In the genomic region with DNA sequence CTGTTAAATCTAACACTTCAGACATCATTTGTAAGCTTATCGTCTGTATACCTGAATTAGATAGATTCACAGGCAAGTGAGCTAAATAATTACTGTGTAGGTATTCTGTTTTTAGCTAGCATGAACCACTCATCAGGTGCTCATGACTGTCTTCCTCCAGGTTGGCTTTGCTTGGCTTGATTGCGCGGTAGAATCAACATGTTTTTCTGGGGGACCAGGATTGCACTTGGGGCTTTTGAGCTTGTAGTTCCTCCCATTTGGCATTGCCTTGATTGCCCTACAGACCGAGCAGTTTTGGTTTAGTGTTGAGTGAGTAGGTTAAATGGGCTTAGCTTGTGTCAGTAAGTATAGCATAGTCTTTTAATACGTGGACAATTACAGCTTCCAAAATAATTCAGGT, we compare ENCODE assay signal across 40 mouse cellular contexts. TPM values are rescaled to one million over a fixed set of nuclear protein-coding genes. Genes with fewer than 3 reads are reported as not detected.
A peak's percentile ranks its signal among the peaks of the same experiment; 100 is the strongest.
DNase-seq lines count a peak whose midpoint lies in the region; ATAC-seq and TF ChIP-seq lines count a peak whose summit lies in the region.
"Had no signal": no experiment of that assay in that cellular context is flagged by ENCODE, and none has a peak within 500 bp of the region (broad histone marks: within the 10 kb centered on the region; RNA-seq: fewer than 3 reads in every experiment).

No protein-coding gene starts in this region.

- no peak overlapping the region for H3K4me3 ChIP-seq in heart, embryonic 13.5 days
- H3K4me3 ChIP-seq in bone marrow macrophage, adult 2 months (ENCODE audit: insufficient read depth, low read length): peak overlapping the region; percentile 9; the same call in 1 of the 2 replicates
- peak overlapping the region; percentile 90 for H3K4me3 ChIP-seq in intestine, embryonic 16.5 days (ENCODE audit: low read length)
- peak overlapping the region in 1 of 2 experiments; percentile 21; a peak in 2 of 4 replicates for H3K4me3 ChIP-seq in liver, embryonic 14.5 days (ENCODE audit: insufficient read depth in 1 of 2, low read depth in 2 of 2, low read length in 2 of 2)
- no peak overlapping the region for H3K4me3 ChIP-seq in forebrain, embryonic 16.5 days (replicated peaks; ENCODE audit: low read length)
- H3K4me3 ChIP-seq: embryonic facial prominence, embryonic 12.5 days; heart, adult 2 months; hindbrain, embryonic 13.5 days; limb, embryonic 13.5 days; midbrain, embryonic 13.5 days had no signal

- no peak overlapping the region for H3K27ac ChIP-seq in heart, embryonic 13.5 days (replicated peaks)
- H3K27ac ChIP-seq in bone marrow macrophage, adult 2 months (ENCODE audit: insufficient read depth, low read depth, low read length): peak overlapping the region; percentile 81
- H3K27ac ChIP-seq in intestine, embryonic 16.5 days (ENCODE audit: low read length): peak overlapping the region; percentile 13; the same call in 1 of the 2 replicates
- H3K27ac ChIP-seq in liver, embryonic 14.5 days: peak overlapping the region; percentile 92
- H3K27ac ChIP-seq in forebrain, embryonic 16.5 days (ENCODE audit: low read length): no peak overlapping the region
- H3K27ac ChIP-seq: embryonic facial prominence, embryonic 12.5 days; heart, adult 2 months; hindbrain, embryonic 13.5 days; kidney, postnatal 0 days; limb, embryonic 13.5 days; midbrain, embryonic 13.5 days had no signal

- H3K9ac ChIP-seq in heart, embryonic 13.5 days: no peak overlapping the region
- H3K9ac ChIP-seq in intestine, embryonic 16.5 days (ENCODE audit: low read depth, low read length): peak overlapping the region; percentile 57
- H3K9ac ChIP-seq in liver, embryonic 14.5 days (replicated peaks): no peak overlapping the region; the same call in 1 of the 2 replicates
- no peak overlapping the region for H3K9ac ChIP-seq in forebrain, embryonic 16.5 days (replicated peaks; ENCODE audit: low read depth, low read length)
- H3K9ac ChIP-seq: embryonic facial prominence, embryonic 12.5 days; limb, embryonic 13.5 days; lung, embryonic 14.5 days; midbrain, embryonic 13.5 days had no signal

- no peak for DNase-seq in heart, postnatal 25 days (ENCODE audit: low spot score)
- DNase-seq in liver, embryonic 14.5 days (ENCODE audit: low read depth in 3 of 3, low spot score in 3 of 3): no peak
- DNase-seq in ovary, postnatal 14 days (ENCODE audit: low spot score): no peak
- DNase-seq in kidney, postnatal 14 days: no peak
- DNase-seq: adrenal gland, postnatal 10 days; cerebellum, adult 11 months; cerebellum, adult 9-11 months; embryo, embryonic 11 days; gastrocnemius, postnatal 25 days; heart, adult 2 months; heart, postnatal 4 days; kidney, adult 8-10 months; layer of hippocampus, adult 9-11 months; lung, embryonic 14.5 days; lung, postnatal 14 days; right cerebral cortex, postnatal 25 days; thymus, adult 18-20 months; thymus, postnatal 25 days had no signal

- no peaks in the 10 kb centered on the region for H3K9me3 ChIP-seq in heart, embryonic 13.5 days
- H3K9me3 ChIP-seq in intestine, embryonic 16.5 days (ENCODE audit: control insufficient read depth, low read length): no peaks in the 10 kb centered on the region
- no peaks in the 10 kb centered on the region for H3K9me3 ChIP-seq in liver, embryonic 14.5 days (ENCODE audit: control insufficient read depth, low read length)
- H3K9me3 ChIP-seq in forebrain, embryonic 16.5 days (ENCODE audit: control insufficient read depth, low read length): no peaks in the 10 kb centered on the region
- H3K9me3 ChIP-seq: embryonic facial prominence, embryonic 12.5 days; hindbrain, embryonic 13.5 days; limb, embryonic 13.5 days; midbrain, embryonic 13.5 days had no signal

- H3K4me2 ChIP-seq in heart, embryonic 13.5 days: peak overlapping the region; percentile 95
- H3K4me2 ChIP-seq in intestine, embryonic 16.5 days (ENCODE audit: low read depth, low read length): peak overlapping the region; percentile 51
- peak overlapping the region; percentile 74 for H3K4me2 ChIP-seq in liver, embryonic 14.5 days (ENCODE audit: low read depth)
- H3K4me2 ChIP-seq in forebrain, embryonic 16.5 days (ENCODE audit: low read length): no peak overlapping the region
- H3K4me2 ChIP-seq: embryonic facial prominence, embryonic 12.5 days; hindbrain, embryonic 13.5 days; midbrain, embryonic 13.5 days had no signal

- no peaks in the 10 kb centered on the region for H3K36me3 ChIP-seq in heart, embryonic 13.5 days
- H3K36me3 ChIP-seq in intestine, embryonic 16.5 days (ENCODE audit: control insufficient read depth, insufficient read depth, low read length): no peaks in the 10 kb centered on the region
- peaks cover 5% of the 10 kb centered on the region for H3K36me3 ChIP-seq in liver, embryonic 14.5 days (replicated peaks; ENCODE audit: control insufficient read depth, insufficient read depth, low read depth)
- no peaks in the 10 kb centered on the region for H3K36me3 ChIP-seq in forebrain, embryonic 16.5 days (ENCODE audit: control insufficient read depth, insufficient read depth)
- H3K36me3 ChIP-seq: embryonic facial prominence, embryonic 12.5 days; hindbrain, embryonic 13.5 days; limb, embryonic 13.5 days; midbrain, embryonic 13.5 days had no signal

- no peak for TF ChIP-seq CTCF in bone marrow macrophage, adult 2 months (IDR thresholded peaks at IDR 0.05; ENCODE audit: low read depth, low read length)
- TF ChIP-seq CTCF in liver, embryonic 14.5 days (IDR thresholded peaks at IDR 0.05; ENCODE audit: low read depth): no peak

- TF ChIP-seq POLR2A in bone marrow macrophage, adult 2 months (IDR thresholded peaks at IDR 0.05; ENCODE audit: borderline replicate concordance, low read depth, low read length): no peak

- ATAC-seq in heart, embryonic 13.5 days (ENCODE audit: extremely low read depth, insufficient number of reproducible peaks, low FRiP score, low TSS enrichment): no peak
- ATAC-seq in intestine, embryonic 16.5 days: no peak
- ATAC-seq in liver, embryonic 14.5 days (ENCODE audit: insufficient read depth): no peak
- ATAC-seq in forebrain, embryonic 16.5 days: no peak
- ATAC-seq: forebrain, embryonic 14.5 days; midbrain, embryonic 13.5 days; Patski had no signal

- intact Hi-C loops in heart, postnatal 25 days (cut with DNase I): no loop called here

- WGBS in heart, embryonic 13.5 days: 86% methylated on average over 5 of the region's 5 CpGs
- WGBS in intestine, embryonic 16.5 days: 84% methylated on average over 5 of the region's 5 CpGs
- WGBS in liver, embryonic 14.5 days (ENCODE audit: insufficient replicate concordance): 80% methylated on average over 5 of the region's 5 CpGs
- 92% methylated on average over 5 of the region's 5 CpGs for WGBS in forebrain, embryonic 16.5 days

- peaks cover 72% of the 10 kb centered on the region for H3K4me1 ChIP-seq in heart, embryonic 13.5 days
- H3K4me1 ChIP-seq in bone marrow macrophage, adult 2 months (ENCODE audit: control insufficient read depth, insufficient read depth, low read length): peaks cover 32% of the 10 kb centered on the region
- peaks cover 19% of the 10 kb centered on the region for H3K4me1 ChIP-seq in intestine, embryonic 16.5 days (ENCODE audit: control insufficient read depth, insufficient read depth, low read length)
- H3K4me1 ChIP-seq in liver, embryonic 14.5 days (replicated peaks; ENCODE audit: control insufficient read depth in 2 of 2, insufficient read depth in 2 of 2, low read length in 1 of 2): peaks cover 57 to 58% of the 10 kb centered on the region in 2 experiments
- H3K4me1 ChIP-seq in forebrain, embryonic 16.5 days (replicated peaks; ENCODE audit: control insufficient read depth, insufficient read depth, low read length): peaks cover 29% of the 10 kb centered on the region

- no peak for TF ChIP-seq EP300 in liver, embryonic 14.5 days (IDR thresholded peaks at IDR 0.05; ENCODE audit: low read depth)

- no peaks in the 10 kb centered on the region for H3K27me3 ChIP-seq in heart, embryonic 13.5 days (replicated peaks)
- no peaks in the 10 kb centered on the region for H3K27me3 ChIP-seq in intestine, embryonic 16.5 days (replicated peaks; ENCODE audit: control insufficient read depth, insufficient read depth, low read length)
- H3K27me3 ChIP-seq in liver, embryonic 14.5 days (ENCODE audit: control insufficient read depth, insufficient read depth, low read length): no peaks in the 10 kb centered on the region
- no peaks in the 10 kb centered on the region for H3K27me3 ChIP-seq in forebrain, embryonic 16.5 days (replicated peaks; ENCODE audit: control insufficient read depth, insufficient read depth, low read length)
- H3K27me3 ChIP-seq: embryonic facial prominence, embryonic 12.5 days; hindbrain, embryonic 13.5 days; limb, embryonic 13.5 days; midbrain, embryonic 13.5 days; Patski had no signal

RNA-seq across cellular contexts. Expression of gene Ncoa4, which starts 2.6 kb away (rescaled TPM):
- polyA plus RNA-seq in heart, embryonic 13.5 days (2015; fragmentation: Nextera tagmentation; extraction: Ambion mirVana): 117 and 141 TPM in 2 replicates
- total RNA-seq in heart, postnatal 25 days (2021): 100 to 1,000 TPM; 126 TPM
- polyA plus RNA-seq in bone marrow macrophage, adult 2 months (2012; ENCODE audit: insufficient read depth, insufficient read length, missing spikeins): 173 and 209 TPM in 2 replicates
- 208 and 249 TPM in 2 replicates for polyA plus RNA-seq in intestine, embryonic 16.5 days (2015; fragmentation: Nextera tagmentation; extraction: Ambion mirVana)
- 80.7 and 117 TPM in 2 replicates for polyA plus RNA-seq in liver, embryonic 14.5 days (2012; rRNA removed)
- 353 and 363 TPM in 2 replicates for polyA plus RNA-seq in liver, embryonic 14.5 days (2014; fragmentation: Nextera tagmentation; extraction: Ambion mirVana)
- polyA plus RNA-seq in forebrain, embryonic 16.5 days (2015; fragmentation: Nextera tagmentation; extraction: Ambion mirVana): 115 and 132 TPM in 2 replicates

RNA-seq across cellular contexts. Expression of gene Msmb, which starts 20.4 kb away (rescaled TPM):
- polyA plus RNA-seq in heart, embryonic 13.5 days (2015; fragmentation: Nextera tagmentation; extraction: Ambion mirVana): not detected in 2 replicates
- not detected for total RNA-seq in heart, postnatal 25 days (2021)
- polyA plus RNA-seq in bone marrow macrophage, adult 2 months (2012; ENCODE audit: insufficient read depth, insufficient read length, missing spikeins): not detected in 2 replicates
- polyA plus RNA-seq in intestine, embryonic 16.5 days (2015; fragmentation: Nextera tagmentation; extraction: Ambion mirVana): not detected in 2 replicates
- polyA plus RNA-seq in liver, embryonic 14.5 days (2012; rRNA removed): 0.13 and 0.19 TPM in 2 replicates
- polyA plus RNA-seq in liver, embryonic 14.5 days (2014; fragmentation: Nextera tagmentation; extraction: Ambion mirVana): 0.33 and 0.38 TPM in 2 replicates
- not detected in 2 replicates for polyA plus RNA-seq in forebrain, embryonic 16.5 days (2015; fragmentation: Nextera tagmentation; extraction: Ambion mirVana)
- total RNA-seq: adrenal gland, postnatal 10 days; gastrocnemius, adult 18-20 months; gastrocnemius, postnatal 25 days; heart, adult 2 months; heart, postnatal 4 days; left cerebral cortex, adult 18-20 months; left cerebral cortex, postnatal 36 days; megakaryocyte progenitor cell, adult 5-6 weeks; MEL; monocyte, adult 5-6 weeks had no signal
- polyA plus RNA-seq: embryonic facial prominence, embryonic 12.5 days; forebrain, embryonic 14.5 days; frontal cortex, adult 2 months; heart, adult 2 months; heart, embryonic 16.5 days; hindbrain, embryonic 13.5 days; kidney, postnatal 0 days; large intestine, adult 2 months; limb, embryonic 13.5 days; lung, embryonic 14.5 days; midbrain, embryonic 13.5 days; neural tube, embryonic 14.5 days; Patski; stomach, embryonic 16.5 days had no signal

RNA-seq across cellular contexts. Expression of gene Timm23, which starts 39.5 kb away (rescaled TPM):
- polyA plus RNA-seq in heart, embryonic 13.5 days (2015; fragmentation: Nextera tagmentation; extraction: Ambion mirVana): 289 and 312 TPM in 2 replicates
- total RNA-seq in heart, postnatal 25 days (2021): 100 to 1,000 TPM; 209 to 233 TPM
- 35.2 and 40.5 TPM in 2 replicates for polyA plus RNA-seq in bone marrow macrophage, adult 2 months (2012; ENCODE audit: insufficient read depth, insufficient read length, missing spikeins)
- polyA plus RNA-seq in intestine, embryonic 16.5 days (2015; fragmentation: Nextera tagmentation; extraction: Ambion mirVana): 312 and 350 TPM in 2 replicates
- 75.8 and 90.5 TPM in 2 replicates for polyA plus RNA-seq in liver, embryonic 14.5 days (2012; rRNA removed)
- polyA plus RNA-seq in liver, embryonic 14.5 days (2014; fragmentation: Nextera tagmentation; extraction: Ambion mirVana): 196 and 199 TPM in 2 replicates
- 221 and 229 TPM in 2 replicates for polyA plus RNA-seq in forebrain, embryonic 16.5 days (2015; fragmentation: Nextera tagmentation; extraction: Ambion mirVana)

RNA-seq across cellular contexts. Expression of gene Parg, which starts 39.5 kb away (rescaled TPM):
- 22.3 and 22.8 TPM in 2 replicates for polyA plus RNA-seq in heart, embryonic 13.5 days (2015; fragmentation: Nextera tagmentation; extraction: Ambion mirVana)
- 10 to 100 TPM; 21.7 to 22.1 TPM for total RNA-seq in heart, postnatal 25 days (2021)
- 23.3 TPM in 2 replicates for polyA plus RNA-seq in bone marrow macrophage, adult 2 months (2012; ENCODE audit: insufficient read depth, insufficient read length, missing spikeins)
- 24.7 and 28.2 TPM in 2 replicates for polyA plus RNA-seq in intestine, embryonic 16.5 days (2015; fragmentation: Nextera tagmentation; extraction: Ambion mirVana)
- polyA plus RNA-seq in liver, embryonic 14.5 days (2012; rRNA removed): 4.4 and 6.0 TPM in 2 replicates
- polyA plus RNA-seq in liver, embryonic 14.5 days (2014; fragmentation: Nextera tagmentation; extraction: Ambion mirVana): 12.6 and 17.0 TPM in 2 replicates
- 40.7 and 44.2 TPM in 2 replicates for polyA plus RNA-seq in forebrain, embryonic 16.5 days (2015; fragmentation: Nextera tagmentation; extraction: Ambion mirVana)

Comparison
In these comparisons a context has a peak if more than half of its experiments do, and no peak if none do; other contexts are left out.
1. H3K27ac ChIP-seq: peak in bone marrow macrophage, adult 2 months (single experiment), intestine, embryonic 16.5 days (single experiment) and liver, embryonic 14.5 days (single experiment); none in heart, embryonic 13.5 days (single experiment) and forebrain, embryonic 16.5 days (single experiment).
2. H3K4me3 ChIP-seq: peak in bone marrow macrophage, adult 2 months (single experiment) and intestine, embryonic 16.5 days (single experiment); none in heart, embryonic 13.5 days (single experiment) and forebrain, embryonic 16.5 days (single experiment).